Mouse (Mus musculus): ENCODE measurements around the gene Olfr1377. TPM values are rescaled to one million over a fixed set of nuclear protein-coding genes. Genes with fewer than 3 reads are reported as not detected.

Gene Olfr1377
- total RNA-seq, 2 experiments from 2014 or later = not detected

GRCm38 (mm10) chr11:51035951-51036350, 54.2 kb downstream of the Olfr1377 start:
- intact Hi-C loops (cut with DNase I) = no loop called here
- DNase-seq (ENCODE audit: extremely low spot score in 1 of 2, low spot score in 2 of 2) = no peak

Other genes starting within 250 kb of the Olfr1377 start
- gene Zfp354c, start 154.2 kb upstream of the Olfr1377 start, total RNA-seq (2021) = 10 to 100 TPM; 63.3 to 63.8 TPM
- 1 to 10 TPM; 3.9 to 4.3 TPM for gene Zfp879, start 140.4 kb upstream of the Olfr1377 start, total RNA-seq (2021)
- under 1 TPM in 1 of 2 experiments, not detected in 1; 0.08 TPM for gene Grm6, start 131.3 kb upstream of the Olfr1377 start, total RNA-seq (2021)
- 1 to 10 TPM; 6.0 to 6.4 TPM for gene Zfp454, start 94.3 kb upstream of the Olfr1377 start, total RNA-seq (2021)
- gene Zfp2, start 65.8 kb upstream of the Olfr1377 start, total RNA-seq (2021) = 10 to 100 TPM; 22.7 to 23.4 TPM
- gene Zfp354b, start 50.3 kb upstream of the Olfr1377 start, total RNA-seq (2021) = 1 to 10 TPM; 4.8 to 5.2 TPM
- gene 4933414I15Rik, start 38.2 kb upstream of the Olfr1377 start, total RNA-seq (2021) = not detected
- gene Prop1, start 28.2 kb upstream of the Olfr1377 start, total RNA-seq (2021) = not detected
- gene Olfr1378, start 15.4 kb upstream of the Olfr1377 start, total RNA-seq (2021) = not detected
- not detected for gene Olfr51, start 21.6 kb downstream of the Olfr1377 start, total RNA-seq (2021)
- gene Olfr54, start 32.3 kb downstream of the Olfr1377 start, total RNA-seq (2021) = not detected
- not detected for gene Olfr1375, start 66.1 kb downstream of the Olfr1377 start, total RNA-seq (2021)
- gene Zfp354a, start 77.3 kb downstream of the Olfr1377 start, total RNA-seq (2021) = 10 to 100 TPM in 1 of 2 experiments, 1 to 10 TPM in 1; 9.7 to 10.6 TPM
- not detected for gene Gm12569, start 238.5 kb downstream of the Olfr1377 start, total RNA-seq (2021)